Mouse (Mus musculus): Measurements from ENCODE around the gene Gm10842.

- TF ChIP-seq POLR2A (IDR thresholded peaks at IDR 0.05; ENCODE audit: borderline replicate concordance, insufficient read depth, low read length) (no peak), CTCF (IDR thresholded peaks at IDR 0.05; ENCODE audit: borderline replicate concordance, insufficient read depth, low read depth, low read length) (no peak)
Observed at GRCm38 (mm10) chr11:105166780-105167179, 20.1 kb downstream of the Gm10842 start.
